Mouse (Mus musculus) right cerebral cortex, postnatal 14 days (tissue): ENCODE results near the gene Gm45713.
"Not testable (repeated sequence)": the region's sequence is repeated elsewhere in the genome, so short reads cannot be mapped to it uniquely, and the experiment has no call there.

Source experiments
- DNase-seq: peaks from one replicate; pipeline ENCODE4 v3.0.0; 2022

Gene Gm45713

DNA sequence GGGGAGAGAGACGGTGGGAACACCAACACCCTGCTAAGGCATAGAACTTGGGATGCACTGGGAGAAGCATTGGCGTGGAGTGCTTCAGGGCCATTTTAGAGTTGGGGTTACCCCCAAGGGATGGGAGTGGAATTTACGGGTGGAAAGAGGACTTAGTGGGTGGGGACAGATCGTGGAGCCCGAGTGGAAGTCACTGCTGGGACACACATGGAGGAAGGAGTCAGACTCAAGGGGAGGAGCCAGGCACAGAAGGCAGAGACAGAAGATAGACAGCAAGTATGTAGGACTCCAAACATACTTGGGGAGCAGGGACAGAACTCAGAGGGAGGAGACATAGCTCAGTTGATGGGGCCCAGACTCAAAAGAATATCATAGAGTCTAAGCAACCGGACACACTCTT lies 26.5 kb upstream of the Gm45713 start:
- peak; percentile 4 for DNase-seq

DNA sequence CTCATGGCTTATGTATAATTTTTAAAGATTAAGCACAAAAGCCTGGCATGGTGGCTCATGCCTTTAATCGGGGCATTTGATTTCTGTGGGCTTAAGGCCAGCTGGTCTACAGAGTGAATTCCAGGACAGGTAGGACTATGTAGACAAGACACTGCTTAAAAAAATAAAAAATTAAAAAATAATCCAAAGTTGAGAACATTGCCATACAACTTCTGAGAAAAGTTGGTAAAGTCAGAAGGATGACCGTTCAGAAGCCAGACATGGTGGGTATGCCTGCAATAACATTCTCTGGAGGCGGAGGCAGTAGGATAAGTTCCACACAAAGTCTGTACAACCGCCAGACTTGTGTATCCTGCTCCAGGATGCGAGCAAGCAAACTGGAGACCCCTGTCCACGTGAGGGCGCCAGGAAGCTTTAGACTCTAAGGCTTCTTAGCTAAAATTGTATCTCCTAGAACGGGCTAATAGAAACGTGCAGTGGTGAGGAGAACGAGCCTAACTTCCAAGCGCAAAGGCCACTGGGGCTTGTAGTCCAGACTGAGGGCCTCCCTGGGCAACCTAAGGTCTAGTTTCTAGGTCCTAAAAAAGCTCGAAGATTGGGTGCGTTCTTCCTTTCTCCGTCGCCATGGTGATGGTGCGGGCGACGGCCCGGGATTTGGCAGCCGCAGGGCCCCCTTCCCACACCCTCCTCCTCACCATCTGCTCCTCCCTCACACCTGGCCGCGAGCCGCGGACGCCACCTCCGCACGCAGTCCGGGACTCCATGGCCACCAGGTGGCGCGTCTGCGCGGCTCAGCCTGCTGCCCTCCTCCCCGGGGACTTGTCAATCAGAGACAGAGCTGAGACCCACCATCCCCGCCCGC lies 25.8 kb upstream of the Gm45713 start:
- DNase-seq: peak; percentile 97

DNA sequence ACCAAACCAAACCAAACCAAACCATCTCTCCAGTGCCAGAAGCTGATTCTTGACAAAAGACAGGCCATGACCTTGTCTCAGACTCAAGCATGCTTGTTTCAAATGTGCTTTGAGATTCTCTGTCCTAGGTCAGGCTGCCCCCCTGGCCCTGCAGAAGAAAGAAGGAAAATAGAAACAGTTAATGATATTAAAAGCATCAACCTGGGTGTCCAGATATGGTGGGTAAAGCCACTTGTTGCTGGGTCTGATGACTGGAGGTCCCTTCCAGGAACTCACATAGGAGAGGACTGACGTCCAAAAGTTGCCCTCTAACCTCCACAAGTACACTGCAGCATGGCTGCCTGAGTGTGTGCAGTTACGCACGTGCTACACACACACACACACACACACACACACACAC lies 24.8 kb upstream of the Gm45713 start:
- DNase-seq: no peak

DNA sequence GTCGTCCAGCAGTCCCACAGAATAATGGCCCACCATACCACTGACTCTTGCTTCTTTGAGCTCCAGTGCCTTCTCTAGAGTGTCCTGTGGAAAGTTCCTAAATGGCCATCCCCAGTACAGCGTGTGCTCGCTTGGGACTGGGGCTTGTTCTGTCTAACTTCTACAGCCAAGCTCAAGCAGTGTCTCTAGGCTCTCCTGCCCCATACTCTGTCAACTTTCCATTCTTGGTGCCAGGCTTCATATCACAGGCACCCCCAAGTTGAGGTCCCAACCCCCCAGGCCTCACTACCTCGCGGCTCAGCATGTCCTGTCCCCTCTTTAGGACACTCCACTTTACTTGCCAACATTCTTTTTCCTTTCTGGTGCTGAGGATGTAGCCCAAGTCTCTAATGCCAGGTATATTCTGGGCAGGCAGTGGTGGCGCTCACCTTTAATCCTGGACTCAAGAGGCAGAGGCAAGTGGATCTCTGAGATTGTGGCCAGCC lies 24.3 kb upstream of the Gm45713 start:
- no peak for DNase-seq

DNA sequence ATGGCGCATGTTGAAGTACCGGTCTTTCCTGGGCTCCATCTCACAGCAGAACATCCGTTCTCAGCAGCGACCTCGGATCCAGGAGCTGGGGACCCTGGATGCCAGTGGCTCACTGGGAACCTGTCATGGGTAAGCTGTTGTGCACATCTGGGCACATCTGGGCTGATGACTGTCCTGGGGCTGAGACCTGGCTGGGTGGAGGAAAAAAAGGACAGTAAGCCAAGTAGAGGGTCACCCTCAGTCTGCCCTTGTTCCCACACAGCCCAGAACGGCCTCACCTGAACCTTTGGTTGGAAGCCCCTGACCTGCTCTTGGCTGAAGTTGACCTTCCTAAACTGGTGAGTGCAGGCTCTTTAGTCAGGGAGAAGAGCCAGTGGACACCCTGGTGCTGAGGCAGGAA lies 23.0 kb upstream of the Gm45713 start:
- DNase-seq: no peak

DNA sequence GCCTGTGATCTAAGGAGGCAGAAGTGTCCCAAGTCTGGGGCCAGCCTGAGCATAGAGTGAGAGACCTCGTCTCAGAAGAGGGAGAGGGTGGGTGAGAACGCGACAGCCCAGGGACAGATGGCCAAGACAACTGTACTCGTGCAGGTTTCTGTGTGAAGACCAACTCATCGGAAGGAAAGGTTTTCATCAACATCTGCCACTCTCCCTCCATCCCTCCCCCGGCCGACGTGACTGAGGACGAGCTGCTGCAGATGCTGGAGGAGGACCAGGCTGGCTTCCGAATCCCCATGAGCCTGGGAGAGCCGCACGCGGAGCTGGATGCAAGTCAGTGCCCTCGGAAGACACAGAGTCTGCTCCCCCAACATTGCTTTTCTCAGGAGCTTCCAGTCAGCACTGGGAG lies 21.4 kb upstream of the Gm45713 start:
- DNase-seq: no peak

DNA sequence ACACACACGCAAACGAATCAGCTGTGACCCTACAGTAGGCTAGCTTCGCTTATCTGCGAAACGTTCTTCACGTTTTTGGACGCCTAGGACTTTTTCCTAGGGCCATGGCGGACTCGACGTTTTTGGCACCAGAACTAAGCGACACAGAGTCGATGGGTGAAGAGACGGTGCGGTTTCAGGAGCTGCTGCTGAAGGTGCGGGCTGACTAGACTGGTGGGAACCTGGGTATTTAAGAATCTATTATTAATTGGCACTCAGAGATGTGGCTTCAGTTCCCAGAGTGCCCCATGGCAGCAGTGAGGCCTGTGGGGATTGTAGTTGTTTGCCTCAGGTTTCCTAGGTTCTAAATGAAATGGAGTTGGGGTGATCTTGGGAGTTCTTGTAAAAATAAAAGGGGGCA lies 20.2 kb upstream of the Gm45713 start:
- DNase-seq: no peak

DNA sequence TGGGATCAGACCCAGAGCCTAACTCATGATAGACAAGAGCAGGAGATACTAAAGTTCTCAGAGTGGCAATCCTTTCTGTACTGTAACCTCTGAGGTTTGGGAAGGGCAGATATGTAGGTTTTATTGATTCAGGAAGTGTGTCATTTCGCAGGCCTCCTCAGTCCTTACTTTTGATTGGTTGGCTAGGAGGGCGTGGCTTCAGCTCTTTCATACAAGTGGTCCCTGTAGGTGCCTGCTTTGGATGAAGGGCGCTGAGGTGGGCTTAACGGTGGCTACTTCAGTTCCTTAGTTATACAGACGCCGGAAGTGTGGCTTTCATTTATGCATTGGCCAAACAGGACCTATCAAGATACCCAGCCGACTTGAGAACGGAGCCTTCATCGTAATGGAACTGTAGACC lies 19.6 kb upstream of the Gm45713 start:
- DNase-seq: no peak

DNA sequence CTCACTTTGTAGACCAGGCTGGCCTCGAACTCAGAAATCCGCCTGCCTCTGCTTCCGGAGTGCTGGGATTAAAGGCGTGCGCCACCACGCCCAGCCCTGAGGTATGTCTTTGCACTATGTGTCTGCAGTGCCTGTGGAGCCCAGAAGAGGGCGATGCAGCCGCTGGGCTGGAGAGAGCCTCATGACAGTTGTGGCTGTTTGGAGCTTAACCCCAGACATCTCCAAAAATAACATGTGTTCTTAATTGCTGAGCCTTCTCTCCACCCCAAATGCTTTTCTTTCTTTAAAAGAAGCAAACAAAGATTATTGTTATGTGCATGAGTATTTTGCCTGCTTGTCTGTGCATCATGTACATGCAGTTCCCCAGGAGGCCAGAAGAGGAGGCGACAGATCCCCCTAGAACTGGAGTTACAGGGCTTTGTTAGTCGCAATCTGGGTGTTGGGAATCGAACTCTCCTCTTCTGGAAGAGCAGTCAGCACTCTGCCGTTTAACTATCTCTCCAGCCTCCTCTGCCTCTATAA lies 19.0 kb upstream of the Gm45713 start:
- DNase-seq: peak; percentile 61

DNA sequence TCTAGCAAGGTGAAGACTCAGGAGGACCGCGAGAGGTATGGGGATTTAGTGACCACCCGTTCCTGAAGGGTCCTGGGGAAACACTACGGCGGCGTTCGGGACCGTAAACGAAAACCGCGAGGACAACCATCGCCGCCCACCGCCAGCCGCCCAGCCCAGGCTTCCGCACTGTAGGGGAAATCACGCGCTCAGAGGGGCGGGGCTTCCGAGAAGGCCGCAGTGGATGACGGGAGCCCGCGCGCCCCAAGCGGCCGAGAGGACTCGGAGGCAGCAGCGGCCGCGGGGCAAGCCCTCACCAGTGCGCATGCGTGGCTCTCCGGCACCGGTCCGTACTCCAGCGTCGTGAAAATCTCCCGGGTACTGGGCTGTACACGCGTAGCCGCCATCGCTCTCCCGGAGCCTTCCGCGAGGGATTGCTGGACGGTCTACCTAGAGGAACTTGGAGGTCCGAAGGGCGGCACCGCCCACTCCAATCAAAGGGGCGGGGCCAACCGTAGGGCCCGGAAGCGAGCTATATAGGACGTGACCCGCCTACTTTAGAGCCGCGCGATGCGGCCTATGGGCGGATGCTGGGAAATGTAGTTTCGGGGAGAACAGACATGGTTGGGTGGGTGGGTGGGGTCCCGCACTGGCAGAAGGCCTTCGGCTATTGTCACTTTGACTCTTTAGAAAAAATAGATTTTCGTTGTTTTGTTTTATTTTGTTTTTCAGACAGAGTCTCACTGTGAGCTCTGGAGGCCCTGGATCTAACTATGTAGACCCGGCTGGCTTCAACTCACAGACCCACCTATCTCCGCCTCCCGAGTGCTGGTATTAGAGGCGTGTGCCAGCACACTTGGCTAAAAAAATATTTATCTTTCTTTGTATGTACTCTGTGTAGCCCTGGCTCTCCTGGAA lies 18.3 kb upstream of the Gm45713 start, which contains the start of the genes Pih1d1 and Aldh16a1:
Gene Pih1d1, plus strand, starts transcription at position 208 of the 897 bp plus-strand sequence.
Gene Aldh16a1, minus strand, starts transcription at position 489 of the 897 bp plus-strand sequence.
- DNase-seq: peak; percentile 99

DNA sequence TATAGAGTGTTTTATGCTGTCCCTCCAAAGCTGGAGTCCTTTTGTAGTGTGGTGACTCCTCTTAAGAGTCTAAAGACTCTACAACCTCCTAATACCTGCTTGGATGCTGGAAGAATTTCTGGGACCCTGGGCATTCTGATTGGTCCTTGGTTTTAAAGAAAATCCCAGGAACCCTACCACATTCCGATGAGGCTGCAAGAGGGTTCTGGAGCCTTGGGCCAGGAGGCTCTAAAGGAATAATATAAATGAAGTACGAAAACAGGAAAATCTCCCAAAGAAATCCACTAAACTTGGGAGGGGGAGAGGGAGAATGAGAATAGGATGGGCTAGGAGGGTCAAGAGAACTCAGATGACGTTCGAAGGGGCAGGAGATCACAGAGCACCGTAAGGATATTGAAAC lies 17.6 kb upstream of the Gm45713 start:
- no peak for DNase-seq

DNA sequence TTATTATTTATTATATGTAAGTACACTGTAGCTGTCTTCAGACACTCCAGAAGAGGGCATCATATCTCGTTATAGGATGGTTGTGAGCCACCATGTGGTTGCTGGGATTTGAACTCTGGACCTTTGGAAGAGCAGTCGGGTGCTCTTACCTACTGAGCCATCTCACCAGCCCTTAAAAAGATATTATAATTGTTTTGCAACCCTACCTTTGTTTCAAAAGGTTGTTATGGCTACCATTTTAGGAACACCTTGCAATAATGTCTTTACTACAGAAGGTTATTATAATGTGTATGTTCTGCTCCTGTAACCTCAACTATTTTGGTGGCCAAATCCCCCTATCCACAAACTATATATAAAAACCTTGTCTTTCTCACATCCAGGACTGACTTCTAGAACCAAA lies 17.0 kb upstream of the Gm45713 start:
- not testable (repeated sequence) for DNase-seq

DNA sequence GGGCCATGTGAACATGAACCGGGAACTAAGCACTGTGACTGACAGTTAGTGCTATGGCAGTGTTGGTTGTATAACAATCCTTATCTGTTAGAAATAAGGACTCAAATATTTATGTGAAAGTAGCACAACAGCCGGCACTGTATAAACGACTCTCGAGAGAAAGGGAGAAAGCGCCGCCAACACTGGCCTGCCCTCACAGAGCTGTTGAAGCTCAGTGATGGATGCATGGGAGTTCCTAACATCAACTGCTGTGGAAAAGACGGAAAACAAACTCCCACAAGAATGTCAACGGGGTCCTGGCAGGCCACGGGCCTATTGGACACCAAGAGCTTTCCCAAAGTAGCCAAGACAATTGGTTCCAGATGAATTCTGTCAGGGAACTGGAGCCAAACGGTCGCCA lies 15.3 kb upstream of the Gm45713 start:
- no peak for DNase-seq

DNA sequence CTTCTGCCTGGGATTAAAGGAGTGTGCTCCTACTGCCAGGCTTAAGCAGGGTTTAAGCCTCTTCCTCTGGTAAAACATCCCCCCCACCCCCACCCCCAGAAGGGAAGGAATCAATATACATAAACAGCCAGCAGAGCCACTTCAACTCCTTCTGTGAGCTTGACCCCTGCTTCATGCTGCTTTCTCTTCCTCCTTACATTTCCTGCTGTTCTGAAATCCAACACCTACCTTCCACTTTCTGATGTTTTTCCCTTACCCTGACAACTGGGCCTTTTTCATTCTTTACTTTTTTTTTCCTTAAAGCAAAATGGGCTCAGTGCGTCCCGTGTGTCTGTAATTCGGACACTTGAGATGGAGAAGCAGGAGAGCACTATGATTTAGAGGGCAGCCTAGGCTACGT lies 14.3 kb upstream of the Gm45713 start:
- no peak for DNase-seq

DNA sequence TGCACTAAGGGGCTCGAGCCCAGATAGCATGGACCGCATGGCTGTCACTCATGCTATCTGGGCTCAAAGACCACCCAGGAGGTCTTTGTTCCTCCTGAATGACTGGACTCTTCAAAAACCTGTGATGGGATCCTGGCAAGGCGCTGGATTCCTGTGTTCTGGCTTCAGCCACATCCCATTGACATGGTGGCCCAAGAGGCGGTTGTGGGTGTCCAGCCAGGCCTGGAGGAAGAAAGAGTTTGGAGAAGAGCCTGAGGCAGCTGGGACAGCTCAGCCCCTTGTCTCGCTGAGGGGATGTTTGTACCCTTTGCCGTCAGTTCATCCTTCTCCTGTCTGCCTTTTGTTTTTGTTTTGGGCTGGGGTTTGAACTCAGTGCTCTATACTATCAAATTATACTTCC lies 13.5 kb upstream of the Gm45713 start:
- no peak for DNase-seq

DNA sequence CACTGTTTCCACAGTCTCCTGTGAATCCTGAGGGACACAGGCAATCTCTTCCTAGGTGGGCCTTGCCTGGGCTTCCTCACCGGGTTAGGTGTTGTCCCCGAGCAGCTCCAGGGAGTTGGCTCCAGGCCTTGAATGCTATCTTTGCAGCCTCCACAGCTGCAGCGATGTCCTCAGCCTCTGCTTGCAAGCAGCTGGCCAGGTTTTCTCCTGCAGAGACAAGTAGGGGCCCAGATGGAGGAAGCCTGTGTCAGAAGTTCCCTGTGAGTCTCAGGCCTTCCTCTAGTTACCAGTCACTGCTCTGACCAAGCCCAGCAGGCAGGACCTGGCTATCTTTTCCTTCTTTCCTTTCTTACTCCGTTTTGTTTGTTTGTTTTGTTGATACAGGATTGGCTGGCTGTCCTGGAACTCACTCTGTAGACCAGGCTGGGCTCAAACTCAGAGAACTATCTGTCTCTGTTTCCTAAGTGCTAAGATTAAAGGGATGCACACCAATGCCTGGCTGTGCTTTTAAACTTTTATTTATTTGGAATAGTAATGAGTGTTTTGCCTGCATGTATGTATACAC lies 12.6 kb upstream of the Gm45713 start:
- no peak for DNase-seq

DNA sequence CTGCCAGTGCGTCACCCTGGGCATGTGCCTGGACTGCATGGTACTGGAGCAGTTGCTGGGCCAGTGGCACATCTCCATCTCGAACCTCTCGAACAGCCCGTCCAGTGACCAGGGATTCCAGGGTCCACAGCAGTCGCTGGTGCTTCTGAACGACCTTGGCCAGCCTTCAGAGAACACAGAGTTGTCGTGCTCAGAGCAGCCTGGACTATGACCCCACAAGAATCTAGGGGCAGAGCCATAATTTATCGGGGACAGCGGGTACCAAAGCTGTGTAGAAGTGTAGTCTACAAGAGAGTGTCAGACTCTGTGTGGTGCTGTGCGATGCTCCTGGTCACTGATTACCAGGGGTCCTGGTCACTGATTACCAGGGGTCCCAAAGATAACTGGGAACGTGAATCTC lies 11.9 kb upstream of the Gm45713 start:
- no peak for DNase-seq

DNA sequence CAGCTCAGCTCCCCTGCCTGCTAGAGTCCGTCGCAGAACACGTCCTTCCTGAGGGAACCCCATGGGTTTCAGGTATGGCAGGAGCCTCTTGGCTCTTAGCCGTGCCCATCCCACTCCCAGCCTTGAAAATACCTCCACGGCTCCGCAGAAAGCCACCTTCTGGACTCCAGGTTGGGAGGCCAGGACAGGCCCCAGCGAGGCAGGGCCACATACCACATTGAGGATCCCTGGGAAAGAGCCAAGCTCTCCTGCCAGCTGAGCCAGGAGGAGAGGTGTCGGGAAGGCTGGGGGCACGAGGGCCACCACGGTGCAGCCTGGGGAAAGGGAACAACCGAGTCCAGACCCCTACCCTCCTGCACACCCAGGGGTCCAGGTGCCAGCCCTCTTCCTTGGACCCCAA lies 11.2 kb upstream of the Gm45713 start:
- DNase-seq: no peak

DNA sequence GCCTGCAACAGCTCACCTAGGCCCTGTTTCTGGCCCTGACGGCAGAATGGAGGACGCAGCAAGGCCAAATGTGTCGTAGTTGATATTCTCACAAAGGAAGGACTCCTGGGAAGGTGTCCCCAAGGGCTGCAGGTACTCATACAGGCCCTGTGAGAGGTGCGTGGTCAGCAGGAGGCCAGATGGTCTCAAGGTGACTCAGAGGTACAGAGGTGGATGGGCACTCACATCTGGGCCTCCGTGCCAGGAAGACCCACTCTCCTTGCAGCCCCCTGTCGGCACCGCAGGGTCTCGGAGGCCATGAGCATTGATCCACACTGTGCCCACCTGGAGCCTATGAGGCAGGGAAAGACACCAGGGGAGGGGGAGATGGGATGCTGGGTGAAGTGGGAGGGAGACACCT lies 9.4 kb upstream of the Gm45713 start:
- no peak for DNase-seq

DNA sequence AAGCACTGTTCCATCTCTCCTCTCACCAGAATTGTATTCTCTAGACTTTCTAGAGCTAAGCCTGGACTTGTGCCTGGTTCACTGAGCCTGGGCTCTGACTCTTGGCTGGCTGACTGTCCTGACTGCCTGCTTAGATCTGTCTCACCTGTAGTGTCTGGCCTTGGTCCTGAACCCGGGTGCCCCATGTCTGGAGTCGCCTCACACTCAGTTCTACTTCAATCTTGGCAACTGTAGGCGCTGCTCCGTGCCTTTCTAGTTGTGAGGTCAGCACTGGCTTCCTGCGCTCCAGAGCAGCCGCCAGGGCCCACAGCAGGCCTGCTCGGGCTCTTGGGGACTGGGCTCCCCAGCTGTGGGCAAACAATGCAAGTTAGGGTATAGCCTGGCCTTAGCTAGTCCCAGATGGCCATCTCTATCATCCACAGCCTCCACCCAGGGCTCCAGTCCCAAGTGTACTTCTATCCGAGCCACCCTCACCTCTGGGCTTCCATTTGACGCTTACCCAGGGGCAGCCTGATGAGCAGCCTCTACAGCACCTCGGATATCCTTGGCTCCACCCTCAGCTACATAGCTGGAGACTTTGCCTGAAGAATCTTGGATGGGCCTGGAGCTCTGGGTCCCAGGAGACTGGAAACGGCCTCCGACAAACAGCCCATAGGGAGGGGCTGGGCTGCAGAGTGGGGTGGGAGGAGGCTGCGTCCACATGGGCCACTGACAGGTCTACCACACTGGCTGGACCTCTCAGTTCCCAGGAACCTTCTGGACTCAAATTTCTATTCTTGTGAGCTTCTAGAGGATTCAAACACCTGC lies 8.5 kb upstream of the Gm45713 start:
- no peak for DNase-seq

DNA sequence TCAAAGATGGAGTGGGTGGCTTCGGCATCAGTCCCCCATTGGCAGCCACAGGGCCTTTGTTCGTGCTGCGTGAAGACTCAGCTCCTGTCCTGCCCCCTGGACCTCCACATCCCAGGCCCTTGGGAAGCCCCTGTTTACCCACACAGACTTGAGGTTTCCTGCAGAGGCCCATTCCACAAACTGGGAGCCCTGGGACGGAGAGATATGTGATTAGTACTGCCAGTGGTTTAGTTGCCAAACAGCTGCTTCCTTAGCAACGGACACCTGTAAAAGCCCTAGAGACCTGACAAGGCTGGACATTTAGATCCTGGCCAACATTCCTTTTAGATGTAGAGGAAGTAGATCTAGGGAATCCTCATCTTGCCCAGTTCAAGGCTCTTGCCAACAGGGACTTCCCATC lies 5.9 kb upstream of the Gm45713 start:
- no peak for DNase-seq

DNA sequence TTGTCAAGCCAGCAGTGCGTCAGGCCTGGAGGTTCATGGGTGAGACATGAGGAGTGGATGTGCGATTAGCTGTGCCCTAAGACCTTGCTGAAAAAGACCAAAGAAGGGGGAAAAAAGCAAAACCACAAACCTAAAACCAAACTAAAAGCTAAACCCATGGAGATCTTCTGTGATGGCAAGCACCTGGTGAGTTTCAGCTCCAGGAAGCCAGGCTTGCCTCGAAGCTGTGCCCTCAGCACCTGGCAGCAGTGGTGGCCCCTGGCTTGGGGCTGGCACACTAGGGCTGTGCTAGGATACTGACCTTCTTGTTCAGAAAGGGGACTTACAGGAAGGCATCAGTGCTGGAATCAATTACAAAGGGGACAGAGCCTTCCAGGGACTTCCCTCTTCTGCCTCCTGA lies 5.3 kb upstream of the Gm45713 start:
- DNase-seq: no peak
